Mouse (Mus musculus) CD4-positive, CD25-positive, alpha-beta regulatory T cell, adult 2 months (primary cell): ENCODE measurements around the gene Gm13084.
"Not testable (repeated sequence)": the region's sequence is repeated elsewhere in the genome, so short reads cannot be mapped to it uniquely, and the experiment has no call there.

Source experiments
- DNase-seq: peaks from one replicate; pipeline ENCODE4 v3.0.0-alpha.2; 2012; ENCODE audit warnings: low read depth, low spot score

Gm13084 gene

GRCm38 (mm10) chr4:143815993-143816392, at the start of gene Gm13084:
Gene Gm13084 (minus strand): TSS chr4:143816093.
- no peak for DNase-seq

GRCm38 (mm10) chr4:143846197-143846596, 30.3 kb upstream of the Gm13084 start, which contains the start of gene Gm13103:
Gene Gm13103 (plus strand): TSS chr4:143846497.
- not testable (repeated sequence) for DNase-seq

- not testable (repeated sequence) for DNase-seq
These were observed 26.8 kb downstream of the Gm13084 start, which contains the start of gene Gm13023 for GRCm38 (mm10) chr4:143789052-143789451. Gene Gm13023 (plus strand): TSS chr4:143789352.
